Mouse (Mus musculus) CH12.LX (cell line): ENCODE results near the gene Ctbp2. TPM values are rescaled to one million over a fixed set of nuclear protein-coding genes. Genes with fewer than 3 reads are reported as not detected.
"Not testable (repeated sequence)": the region's sequence is repeated elsewhere in the genome, so short reads cannot be mapped to it uniquely, and the experiment has no call there.

Source experiments
- DNase-seq: peaks from one replicate; pipeline ENCODE4 v3.0.0-alpha.2; 2013; ENCODE audit errors: extremely low read depth
- H3K27ac ChIP-seq: 2 replicates; pipeline ENCODE4 v1.5.1; 2012; ENCODE audit warnings: low read depth, mild to moderate bottlenecking, control low read depth, moderate library complexity; ENCODE audit not compliant: insufficient read depth
- H3K27me3 ChIP-seq: replicated peaks from 2 replicates; pipeline ENCODE3; 2012; ENCODE audit warnings: inconsistent platforms
- H3K36me3 ChIP-seq, 2 experiments: replicated peaks in 1 of 2; 2 replicates each; pipeline versions ENCODE3 to v1.6.1; 2012; ENCODE audit warnings: inconsistent platforms in 1 of 2, low read length in 1 of 2, mild to moderate bottlenecking in 1 of 2, mixed read lengths in 1 of 2, moderate library complexity in 1 of 2; ENCODE audit not compliant: control insufficient read depth in 1 of 2, insufficient read depth in 1 of 2
- H3K4me1 ChIP-seq, 2 experiments: 2 replicates each; pipeline ENCODE4 v1.6.1; 2012; ENCODE audit warnings: inconsistent platforms in 1 of 2, moderate library complexity in 1 of 2; ENCODE audit not compliant: insufficient read depth in 2 of 2, control insufficient read depth in 1 of 2
- H3K4me2 ChIP-seq: 2 replicates; pipeline ENCODE4 v1.6.1; 2012; ENCODE audit warnings: low read depth, mild to moderate bottlenecking, control low read depth; ENCODE audit not compliant: poor library complexity, insufficient read depth, severe bottlenecking
- H3K4me3 ChIP-seq, 3 experiments: fragments of 150-350 bp in 1 of 3; sonication (generic) in 1 of 3; replicated peaks in 1 of 3; 2 replicates each; pipeline versions ENCODE3 to v1.5.1; 2011 to 2012; ENCODE audit warnings: low read depth in 2 of 3, low read length in 2 of 3, mild to moderate bottlenecking in 2 of 3, moderate library complexity in 2 of 3, control low read depth in 1 of 3, improper control_type of control experiment in 1 of 3, inconsistent platforms in 1 of 3, mixed read lengths in 1 of 3; ENCODE audit not compliant: poor library complexity in 1 of 3
- H3K79me2 ChIP-seq: replicated peaks from 2 replicates; pipeline ENCODE4 v1.6.1; 2012; ENCODE audit warnings: mild to moderate bottlenecking, moderate library complexity; ENCODE audit not compliant: control insufficient read depth, poor library complexity, insufficient read depth, severe bottlenecking; ENCODE audit errors: extremely low read depth
- H3K9ac ChIP-seq: 2 replicates; pipeline ENCODE4 v1.6.1; 2012; ENCODE audit warnings: low read depth, mild to moderate bottlenecking, control low read depth, moderate library complexity; ENCODE audit not compliant: insufficient read depth
- H3K9me3 ChIP-seq: replicated peaks from 2 replicates; pipeline ENCODE3; 2012; ENCODE audit warnings: low read length, inconsistent platforms, mixed read lengths
- CTCF ChIP-seq, 2 experiments: IDR thresholded peaks in 1 of 2; conservative IDR thresholded peaks in 1 of 2; 2 replicates each; pipeline ENCODE4 v1.5.1; 2011 to 2012; ENCODE audit warnings: low read depth in 2 of 2, low read length in 2 of 2, improper control_type of control experiment in 1 of 2, inconsistent platforms in 1 of 2, mild to moderate bottlenecking in 1 of 2, moderate library complexity in 1 of 2
- EP300 ChIP-seq: IDR thresholded peaks from 2 replicates; pipeline ENCODE4 v1.6.1; 2011; ENCODE audit warnings: low read length, improper control_type of control experiment
- GABPA ChIP-seq: IDR thresholded peaks from 2 replicates; pipeline ENCODE4 v1.6.1; 2012; ENCODE audit warnings: low read depth, low read length, improper control_type of control experiment, inconsistent platforms; ENCODE audit not compliant: insufficient replicate concordance
- HCFC1 ChIP-seq: IDR thresholded peaks from 2 replicates; pipeline ENCODE4 v1.6.1; 2012; ENCODE audit warnings: low read depth, mild to moderate bottlenecking, inconsistent platforms, low read length, improper control_type of control experiment
- IRF4 ChIP-seq: IDR thresholded peaks from 2 replicates; pipeline ENCODE4 v1.6.1; 2014; ENCODE audit warnings: low read depth, mild to moderate bottlenecking, inconsistent platforms, low read length, improper control_type of control experiment
- KAT2A ChIP-seq: IDR thresholded peaks from 2 replicates; pipeline ENCODE4 v1.6.1; 2012; ENCODE audit warnings: low read length, improper control_type of control experiment, inconsistent platforms; ENCODE audit not compliant: insufficient replicate concordance
- MAZ ChIP-seq: IDR thresholded peaks from 2 replicates; pipeline ENCODE4 v1.6.1; 2012; ENCODE audit warnings: low read depth, mild to moderate bottlenecking, inconsistent platforms, low read length, improper control_type of control experiment, moderate library complexity
- MEF2A ChIP-seq: IDR thresholded peaks from 2 replicates; pipeline ENCODE4 v1.6.1; 2014; ENCODE audit warnings: low read depth, mild to moderate bottlenecking, inconsistent platforms, low read length, improper control_type of control experiment, borderline replicate concordance
- MXI1 ChIP-seq: IDR thresholded peaks from 2 replicates; pipeline ENCODE4 v1.6.1; 2011; ENCODE audit warnings: mild to moderate bottlenecking, low read depth, low read length, improper control_type of control experiment
- MYC ChIP-seq: IDR thresholded peaks from 2 replicates; pipeline ENCODE4 v1.6.1; 2011; ENCODE audit warnings: low read depth, mild to moderate bottlenecking, improper control_type of control experiment, low read length
- NRF1 ChIP-seq: IDR thresholded peaks from 2 replicates; pipeline ENCODE4 v1.6.1; 2014; ENCODE audit warnings: low read depth, mild to moderate bottlenecking, inconsistent platforms, low read length, improper control_type of control experiment, moderate library complexity
- POLR2AphosphoS2 ChIP-seq: IDR thresholded peaks from 2 replicates; pipeline ENCODE4 v1.6.1; 2011; ENCODE audit warnings: low read depth, low read length, improper control_type of control experiment
- RCOR1 ChIP-seq: conservative IDR thresholded peaks from 2 replicates; pipeline ENCODE4 v1.6.1; 2012; ENCODE audit warnings: low read depth, mild to moderate bottlenecking, inconsistent platforms, low read length, improper control_type of control experiment
- SMC3 ChIP-seq: IDR thresholded peaks from 2 replicates; pipeline ENCODE4 v1.6.1; 2011; ENCODE audit warnings: low read depth, low read length, improper control_type of control experiment
- TBP ChIP-seq: conservative IDR thresholded peaks from 2 replicates; pipeline ENCODE4 v1.6.1; 2011; ENCODE audit warnings: low read depth, low read length, improper control_type of control experiment
- USF1 ChIP-seq: IDR thresholded peaks from 2 replicates; pipeline ENCODE4 v1.6.1; 2014; ENCODE audit warnings: low read depth, mild to moderate bottlenecking, inconsistent platforms, low read length, improper control_type of control experiment
- USF2 ChIP-seq: conservative IDR thresholded peaks from 2 replicates; pipeline ENCODE4 v1.6.1; 2011; ENCODE audit warnings: low read depth, low read length, improper control_type of control experiment
- ZC3H11A ChIP-seq: IDR thresholded peaks from 2 replicates; pipeline ENCODE4 v1.6.1; 2012; ENCODE audit warnings: low read depth, mild to moderate bottlenecking, inconsistent platforms, low read length, improper control_type of control experiment
- ZMIZ1 ChIP-seq: IDR thresholded peaks from 2 replicates; pipeline ENCODE4 v1.6.1; 2012; ENCODE audit warnings: low read depth, mild to moderate bottlenecking, inconsistent platforms, low read length, improper control_type of control experiment
- dilution Hi-C: fragments of 300-500 bp; cut with MboI; formaldehyde crosslinking; loops from 2 replicates; pipeline ENCODE4 v1.14.3; 2020; ENCODE audit warnings: low sequenced_read_pairs; ENCODE audit not compliant: extremely low pct_unique_long_range_greater_than_20kb, extremely low pct_ligation_motif_present
- in situ Hi-C: fragments of 300-500 bp; cut with MboI; formaldehyde crosslinking; loops from 3 replicates; pipeline ENCODE4 v1.14.3; 2019; ENCODE audit warnings: low sequenced_read_pairs, low pct_ligation_motif_present, low pct_unique_long_range_greater_than_20kb, mixed read lengths
- polyA plus RNA-seq: library from polyadenylated mRNA; unstranded; fragments of >175 nt; gene quantifications from 2 replicates; pipeline ENCODE4 v1.2.1, GENCODE M21; 2012; ENCODE audit warnings: low read depth; ENCODE audit not compliant: insufficient read length
- total RNA-seq, 2 experiments: library from RNA; depleted of rRNA; stranded (reverse); fragments of 300-350 nt in 1 of 2; fragments of >200 nt in 1 of 2; gene quantifications; 2 replicates each; pipeline ENCODE4 v1.2.3; 2012 to 2014

Gene Ctbp2
- total and polyA plus RNA-seq, 3 experiments, result 0.59 to 1.1 (median 0.68) TPM

DNA sequence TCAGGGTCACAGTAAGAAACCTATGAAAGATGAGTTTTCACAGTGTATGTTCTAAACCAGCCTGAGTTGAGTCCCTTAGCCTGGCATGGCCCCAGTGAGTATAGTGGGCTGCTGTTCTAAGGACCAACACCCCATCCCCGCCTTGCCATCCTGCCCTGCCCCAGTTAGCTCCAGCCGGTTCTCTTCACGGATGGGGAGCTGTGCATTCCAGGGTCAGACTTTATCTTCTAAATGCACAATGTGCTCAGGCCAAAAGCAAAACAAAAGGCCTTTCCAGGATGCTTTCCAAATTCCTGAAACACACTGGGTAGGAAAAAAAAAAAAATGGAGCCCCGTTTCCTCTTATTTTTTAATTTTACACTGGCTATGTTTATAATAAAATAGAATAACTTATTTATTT is 24.9 kb downstream of the Ctbp2 start:
- Histone ChIP-seq H3K9ac (no peak overlapping the region), H3K4me2 (no peak overlapping the region)
- no peak for DNase-seq

DNA sequence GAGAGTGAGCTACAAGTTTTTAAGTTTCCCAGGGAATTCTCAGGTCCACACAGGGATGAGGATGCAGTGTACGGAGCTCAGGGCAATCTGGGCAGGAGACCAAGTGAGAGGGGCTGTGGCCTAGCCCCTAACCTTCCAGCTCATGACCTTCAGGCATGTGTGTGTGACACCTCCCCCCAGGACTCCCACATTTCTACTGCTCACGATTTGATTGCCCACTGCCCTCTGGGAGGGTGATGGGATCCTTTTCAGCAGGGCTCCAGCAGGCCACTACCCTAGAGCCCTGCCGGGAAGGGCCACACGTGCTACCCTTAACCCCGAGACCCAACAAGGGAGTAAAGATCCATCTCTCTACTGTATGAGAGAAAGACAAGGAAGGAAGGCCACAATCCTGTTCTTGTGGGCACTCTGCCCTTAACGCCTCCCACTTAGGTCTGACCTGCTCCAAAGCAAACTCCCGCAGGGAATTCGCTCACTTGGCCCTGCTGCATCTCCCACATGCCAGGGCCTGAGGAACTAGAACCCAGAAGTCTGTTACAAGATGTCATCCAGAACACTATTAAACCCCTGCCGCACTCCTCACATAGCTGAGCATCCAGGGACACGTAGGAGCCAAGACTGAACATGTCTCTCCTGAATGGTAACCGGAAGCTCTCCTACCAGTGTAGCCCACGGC is 25.9 kb downstream of the Ctbp2 start:
- Histone ChIP-seq H3K4me3 (no peak overlapping the region), H3K4me2 (no peak overlapping the region), H3K27ac (no peak overlapping the region), H3K9me3 (no peaks in the 10 kb centered on the region), H3K79me2 (no peaks in the 10 kb centered on the region), H3K36me3 (no peaks in the 10 kb centered on the region), H3K9ac (no peak overlapping the region), H3K27me3 (peaks cover 93% of the 10 kb centered on the region), H3K4me1 (no peaks in the 10 kb centered on the region)
- no peak for TF ChIP-seq GABPA
- no peak for TF ChIP-seq MEF2A
- no peak for TF ChIP-seq USF2
- no peak for TF ChIP-seq USF1
- no peak for TF ChIP-seq MAZ
- no peak for TF ChIP-seq KAT2A
- TF ChIP-seq NRF1, result no peak
- no peak for TF ChIP-seq HCFC1
- DNase-seq, result no peak
- in situ Hi-C loops, result no loop called here
- dilution Hi-C loops, result no loop called here

More for the DNA sequence above, 24.9 kb downstream of the Ctbp2 start:
- no peak overlapping the region for H3K4me3 ChIP-seq
- in situ Hi-C loops, result no loop called here
- no peaks in the 10 kb centered on the region for H3K79me2 ChIP-seq
- no peak overlapping the region for H3K27ac ChIP-seq
- dilution Hi-C loops, result no loop called here
- no peaks in the 10 kb centered on the region for H3K4me1 ChIP-seq
- TF ChIP-seq SMC3 (no peak), MXI1 (no peak), CTCF (conservative IDR thresholded peaks at IDR 0.05 in 1 of 2, IDR thresholded peaks at IDR 0.05 in 1 of 2; ENCODE audit: low read depth in 2 of 2, low read length in 2 of 2) (no peak), TBP (no peak), MYC (no peak), EP300 (no peak), ZMIZ1 (no peak), POLR2AphosphoS2 (no peak), ZC3H11A (no peak), KAT2A (no peak), RCOR1 (no peak), NRF1 (no peak), IRF4 (no peak)
- no peaks in the 10 kb centered on the region for H3K36me3 ChIP-seq
- H3K27me3 ChIP-seq, result peaks cover 90% of the 10 kb centered on the region
- H3K9me3 ChIP-seq, result no peaks in the 10 kb centered on the region

DNA sequence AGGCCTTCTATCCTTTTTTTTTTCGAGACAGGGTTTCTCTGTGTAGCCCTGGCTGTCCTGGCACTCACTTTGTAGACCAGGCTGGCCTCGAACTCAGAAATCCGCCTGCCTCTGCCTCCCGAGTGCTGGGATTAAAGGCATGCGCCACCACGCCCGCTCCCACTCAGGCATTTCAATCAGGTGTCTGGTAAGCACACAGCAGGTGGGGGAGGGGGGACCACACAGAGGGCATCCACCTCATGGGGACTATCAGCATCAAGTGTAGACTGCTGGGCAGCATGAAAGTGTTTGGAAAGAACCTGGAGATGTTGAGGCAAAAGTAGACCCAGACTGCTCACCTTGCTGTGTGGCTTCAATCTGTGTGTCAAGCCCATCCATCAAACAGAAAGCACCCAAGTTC is 28.5 kb downstream of the Ctbp2 start:
- dilution Hi-C loops, DNase-seq, H3K4me1 ChIP-seq, H3K4me3 ChIP-seq, in situ Hi-C loops, H3K4me2 ChIP-seq, H3K27ac ChIP-seq, H3K9ac ChIP-seq, H3K36me3 ChIP-seq, H3K9me3 ChIP-seq, H3K79me2 ChIP-seq: not testable (repeated sequence)
- H3K27me3 ChIP-seq, result peaks cover 93% of the 10 kb centered on the region
